Mouse (Mus musculus) left cerebral cortex, postnatal 25 days (tissue): ENCODE measurements around the gene Trmt2a. TPM values are rescaled to one million over a fixed set of nuclear protein-coding genes. Genes with fewer than 3 reads are reported as not detected.
A peak's percentile ranks its signal among the peaks of the same experiment; 100 is the strongest.

ENCODE experiments used
- DNase-seq, 2 experiments: peaks; one replicate each; pipeline ENCODE4 v3.0.0; 2022; ENCODE audit warnings: low spot score in 2 of 2, mixed read lengths in 1 of 2
- intact Hi-C: fragments of 180-260 bp; cut with DNase I; formaldehyde crosslinking; loops from one replicate; pipeline ENCODE4 v1.15.1; 2025
- total RNA-seq, 2 experiments: library from RNA; stranded (reverse); gene quantifications; 2 replicates each; pipeline ENCODE4 v1.2.3; 2021

Gene Trmt2a
- 10 to 100 TPM; 48.0 to 52.9 TPM for total RNA-seq

- peak; percentile 99 for DNase-seq
These were observed at the start of gene Trmt2a, which contains the start of gene Ranbp1 for GRCm38 (mm10) chr16:18248433-18249363. Gene Trmt2a (plus strand): TSS chr16:18248679. Gene Ranbp1 (minus strand): TSS chr16:18248732.

DNA sequence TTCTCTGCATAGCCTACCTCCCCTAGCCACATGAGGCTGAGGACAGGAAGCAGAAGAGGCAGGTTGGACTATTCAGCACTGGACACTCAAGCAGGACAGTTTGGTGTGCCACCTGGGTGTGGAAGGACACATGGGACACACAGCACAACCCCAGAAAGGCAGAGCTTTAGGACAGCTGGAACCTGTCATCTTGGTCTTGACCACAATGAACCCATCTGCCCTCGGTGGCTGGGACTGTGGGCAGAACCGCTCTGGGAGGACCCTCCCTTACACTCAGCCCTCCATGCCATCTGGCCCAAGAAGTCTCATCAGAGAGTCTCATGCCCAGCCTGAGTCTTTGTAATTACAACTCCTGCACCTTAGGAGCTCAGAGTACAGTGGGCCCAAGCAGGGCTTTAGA, 48.4 kb upstream of the Trmt2a start:
- DNase-seq = no peak

More at GRCm38 (mm10) chr16:18248433-18249363, at the start of gene Trmt2a, which contains the start of gene Ranbp1:
- intact Hi-C loops = loop anchor here (1.0 kb wide), 1 partner anchor 13 kb away; the partner anchor contains the start of gene Zdhhc8

GRCm38 (mm10) chr16:18201620-18202019, 46.9 kb upstream of the Trmt2a start:
- DNase-seq = no peak

More for the DNA sequence above, 48.4 kb upstream of the Trmt2a start:
- intact Hi-C loops = no loop called here

DNA sequence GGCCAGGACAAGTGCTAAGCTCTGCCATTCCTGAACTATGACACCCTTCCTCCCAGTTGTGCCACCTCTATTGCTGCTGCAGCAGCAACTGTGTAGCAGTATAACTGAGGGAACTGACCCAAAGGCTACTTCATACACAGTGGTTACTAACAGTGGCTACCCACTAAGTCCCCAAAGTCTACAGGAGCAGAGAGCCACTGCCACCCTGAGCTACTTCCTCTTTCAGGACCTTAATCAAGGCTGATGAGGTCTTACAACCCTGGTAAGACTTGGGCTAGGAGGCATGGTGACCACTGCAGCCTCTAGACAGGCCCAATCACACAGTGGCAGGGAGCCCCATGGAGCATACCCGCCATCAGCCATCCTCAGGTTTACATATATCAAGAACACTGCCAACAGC, 46.4 kb upstream of the Trmt2a start:
- intact Hi-C loops = no loop called here
- DNase-seq = no peak

More at GRCm38 (mm10) chr16:18201620-18202019, 46.9 kb upstream of the Trmt2a start:
- intact Hi-C loops = no loop called here

DNA sequence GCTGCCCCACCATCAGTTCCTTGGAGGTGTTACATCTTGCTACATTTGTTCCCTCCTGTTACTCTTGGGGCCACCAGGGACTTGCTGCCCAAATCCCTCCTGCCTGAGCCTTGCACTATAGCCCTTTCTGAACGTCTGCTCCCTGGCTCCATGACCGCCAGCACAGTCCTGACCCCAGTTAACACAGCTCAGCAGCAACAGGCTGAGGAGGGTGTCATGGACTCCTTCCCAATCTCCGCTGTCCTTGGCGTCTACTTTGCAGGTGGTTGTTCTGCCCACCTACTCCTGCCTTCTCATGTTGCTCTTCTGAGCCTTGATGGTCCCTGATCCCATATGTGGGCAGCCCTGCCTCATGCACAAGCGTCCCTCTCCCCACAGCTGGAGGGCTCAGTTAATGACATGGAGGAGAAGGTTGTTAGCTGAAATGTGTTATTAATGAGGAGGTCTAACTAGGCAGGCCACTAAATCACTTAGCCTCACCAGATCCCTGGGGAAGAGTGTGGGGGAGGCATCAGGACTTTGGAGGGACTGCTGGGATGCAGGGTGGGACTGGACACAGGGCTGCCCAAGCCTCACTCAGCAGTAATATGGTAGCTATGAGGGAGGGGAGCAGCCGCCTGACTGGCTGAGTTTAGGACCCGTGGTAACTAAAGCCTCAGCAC, 44.9 kb upstream of the Trmt2a start:
- DNase-seq = no peak
- intact Hi-C loops = no loop called here

DNA sequence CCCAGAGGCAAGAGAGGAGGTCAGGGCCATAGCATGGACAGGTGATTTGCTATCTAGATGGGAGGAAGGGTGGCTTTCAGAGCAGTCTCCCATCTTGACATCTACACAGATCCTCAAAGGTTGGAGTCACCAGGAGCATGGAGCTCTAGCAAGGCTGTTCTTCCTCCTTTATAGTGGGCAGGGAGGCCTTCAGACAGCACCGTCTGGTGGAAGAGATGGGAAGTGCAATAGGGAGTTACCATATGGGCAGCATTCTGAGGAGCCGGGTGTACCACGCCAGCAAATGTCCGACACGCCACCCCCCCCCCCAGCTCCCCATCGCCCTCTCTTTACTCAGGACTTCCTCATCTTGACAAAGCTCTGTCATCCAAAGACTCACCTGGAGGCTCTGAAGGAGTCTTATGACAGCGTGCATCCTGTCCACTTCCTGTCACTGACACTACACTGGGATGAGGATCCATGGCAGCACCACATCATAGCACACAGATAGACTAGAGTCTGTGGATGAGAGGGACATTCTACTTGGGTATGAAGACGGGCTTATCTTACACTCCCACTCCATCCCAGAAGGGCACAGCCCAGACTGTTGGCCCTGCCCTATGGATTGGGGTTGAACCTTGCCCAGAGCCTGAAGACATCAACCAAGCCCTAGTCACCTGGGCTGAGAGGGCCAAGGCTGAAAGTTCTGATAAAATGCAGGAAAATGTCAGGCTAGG, 37.6 kb upstream of the Trmt2a start:
- intact Hi-C loops = loop anchor here (1.0 to 5.0 kb wide), 3 partner anchors 39 to 159 kb away; partner anchors contain the start of gene Dgcr6
- DNase-seq = peak; percentile 75 to 88

GRCm38 (mm10) chr16:18211417-18212171, 36.9 kb upstream of the Trmt2a start:
- DNase-seq = peak; percentile 93

DNA sequence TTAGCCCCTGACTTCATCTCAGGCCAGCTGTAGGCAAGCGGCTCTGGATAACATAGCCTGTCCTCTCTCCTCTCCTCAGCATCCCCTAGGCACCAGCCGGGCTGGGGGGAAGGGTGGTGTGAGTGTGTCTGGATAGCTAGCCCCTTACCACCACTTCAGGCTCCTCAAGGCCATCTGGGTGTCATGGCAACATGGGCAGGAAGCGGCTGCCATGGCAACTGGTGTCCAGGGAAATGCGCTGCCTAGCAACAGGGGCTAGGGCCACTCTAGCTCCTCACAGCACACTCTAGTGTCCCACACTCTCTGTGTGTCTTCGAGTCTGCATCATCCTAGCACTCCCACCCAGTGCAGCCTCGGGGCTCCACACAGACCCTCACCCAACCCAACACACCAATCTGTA, 34.8 kb upstream of the Trmt2a start:
- intact Hi-C loops = loop anchor here (5.0 kb wide), 1 partner anchor 41 kb away; no protein-coding TSS in a partner anchor
- peak; percentile 82 to 87 for DNase-seq

More at GRCm38 (mm10) chr16:18211417-18212171, 36.9 kb upstream of the Trmt2a start:
- intact Hi-C loops = loop anchor here (1.0 to 5.0 kb wide), 3 partner anchors 39 to 159 kb away; partner anchors contain the start of gene Dgcr6

DNA sequence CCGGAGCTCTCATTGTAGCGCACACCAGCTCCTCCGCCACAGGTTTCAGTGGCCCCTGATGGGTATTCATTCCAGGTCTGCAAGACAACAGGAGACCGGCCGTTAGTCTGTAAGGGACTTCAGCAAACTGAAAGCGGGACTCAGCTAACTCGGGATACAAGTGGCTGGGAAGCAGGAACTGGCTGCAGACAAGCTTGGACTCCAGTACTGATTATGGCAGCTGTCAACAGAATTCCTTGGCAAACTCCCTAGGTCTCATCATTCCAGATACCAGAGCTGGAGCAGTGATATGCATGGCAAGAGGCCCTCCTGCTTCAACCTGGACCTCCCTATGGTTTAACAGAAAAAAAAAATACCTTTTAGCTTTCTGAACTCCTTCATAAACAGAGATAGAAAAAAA, 33.6 kb upstream of the Trmt2a start:
- no peak for DNase-seq
- intact Hi-C loops = loop anchor here (5.0 kb wide), 1 partner anchor 43 kb away; no protein-coding TSS in a partner anchor

- DNase-seq = no peak
- intact Hi-C loops = no loop called here
These were observed 30.9 kb upstream of the Trmt2a start, which contains the start of gene Ccdc188 for GRCm38 (mm10) chr16:18217579-18217978. Gene Ccdc188 (plus strand): TSS chr16:18217879.

DNA sequence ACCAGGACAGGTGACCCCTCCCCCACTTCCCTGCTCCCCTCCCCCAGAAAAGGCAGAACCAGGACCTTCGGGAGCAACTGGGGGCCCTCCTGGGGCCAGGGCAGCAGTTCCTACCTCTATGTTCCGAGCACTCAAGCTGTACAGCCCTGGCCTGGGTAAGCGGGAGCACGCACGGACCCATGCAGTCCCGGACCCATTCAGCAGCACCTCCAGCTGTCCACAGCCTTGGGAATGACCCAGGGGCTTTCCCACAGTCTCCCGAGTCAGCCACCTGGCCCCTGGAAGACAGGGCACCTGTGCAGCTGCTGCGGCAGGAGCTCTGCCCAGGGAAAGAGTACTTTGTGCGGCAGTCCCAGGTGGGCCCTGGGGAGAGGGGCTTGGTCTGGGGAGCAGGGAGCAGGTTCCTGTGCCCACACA, 29.9 kb upstream of the Trmt2a start:
- intact Hi-C loops = no loop called here
- no peak for DNase-seq

DNA sequence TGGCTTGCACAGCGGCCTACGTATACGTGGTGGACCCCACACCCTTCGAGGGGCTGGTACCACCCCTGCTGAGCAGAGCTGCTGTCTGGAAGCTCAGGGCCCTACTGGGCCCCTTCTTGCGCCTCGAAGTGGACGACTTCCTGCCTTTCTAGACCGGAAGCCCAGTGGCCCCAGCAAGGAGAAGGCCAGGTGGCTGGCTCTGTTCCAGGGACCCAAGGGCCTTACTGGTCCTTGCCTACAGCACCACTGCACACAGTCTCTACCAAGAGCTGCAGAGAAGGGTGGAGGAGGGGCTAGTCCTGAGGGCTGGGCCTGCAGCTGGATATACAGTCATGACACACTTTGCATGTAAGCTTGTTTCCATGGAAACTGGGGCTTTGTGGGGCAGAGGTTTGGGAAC, 28.5 kb upstream of the Trmt2a start:
- DNase-seq = peak in 1 of 2 experiments; percentile 65
- intact Hi-C loops = no loop called here

- intact Hi-C loops = no loop called here
These were observed 27.5 kb upstream of the Trmt2a start for GRCm38 (mm10) chr16:18220856-18221542.

DNA sequence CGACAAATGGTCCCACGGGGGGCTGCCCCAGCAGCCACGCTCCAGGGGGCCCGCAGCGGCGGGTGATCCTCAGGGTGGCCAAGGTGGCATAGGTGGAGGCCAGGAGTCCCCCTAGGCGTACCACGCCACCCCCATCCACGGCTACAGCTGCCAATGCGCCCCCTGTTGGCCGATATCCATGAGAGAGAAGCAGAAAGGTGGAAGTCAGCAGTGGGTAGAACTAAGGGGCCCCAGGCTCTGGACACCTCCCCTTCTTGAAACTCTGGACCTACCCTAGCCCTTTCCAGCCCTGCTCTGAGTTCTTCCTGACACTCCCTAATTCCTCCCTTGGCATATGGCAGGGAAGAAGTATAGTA, 27.0 kb upstream of the Trmt2a start:
- no peak for DNase-seq
- intact Hi-C loops = no loop called here

More at GRCm38 (mm10) chr16:18220856-18221542, 27.5 kb upstream of the Trmt2a start:
- no peak for DNase-seq

GRCm38 (mm10) chr16:18222188-18222587, 26.3 kb upstream of the Trmt2a start:
- intact Hi-C loops = no loop called here
- DNase-seq = no peak

GRCm38 (mm10) chr16:18227187-18227586, 21.3 kb upstream of the Trmt2a start:
- no peak for DNase-seq
- intact Hi-C loops = no loop called here

- no peak for DNase-seq
- intact Hi-C loops = no loop called here
These were observed 20.5 kb upstream of the Trmt2a start for GRCm38 (mm10) chr16:18227897-18228422.

- no peak for DNase-seq
- intact Hi-C loops = no loop called here
These were observed 19.6 kb upstream of the Trmt2a start for GRCm38 (mm10) chr16:18228856-18229255.
